Mouse (Mus musculus) NIH3T3 (cell line): ENCODE measurements around the gene Ostm1.

Experiments used
- DNase-seq: peaks from one replicate; pipeline ENCODE4 v3.0.0-alpha.2; 2012; ENCODE audit warnings: low read depth

The Ostm1 gene

DNA sequence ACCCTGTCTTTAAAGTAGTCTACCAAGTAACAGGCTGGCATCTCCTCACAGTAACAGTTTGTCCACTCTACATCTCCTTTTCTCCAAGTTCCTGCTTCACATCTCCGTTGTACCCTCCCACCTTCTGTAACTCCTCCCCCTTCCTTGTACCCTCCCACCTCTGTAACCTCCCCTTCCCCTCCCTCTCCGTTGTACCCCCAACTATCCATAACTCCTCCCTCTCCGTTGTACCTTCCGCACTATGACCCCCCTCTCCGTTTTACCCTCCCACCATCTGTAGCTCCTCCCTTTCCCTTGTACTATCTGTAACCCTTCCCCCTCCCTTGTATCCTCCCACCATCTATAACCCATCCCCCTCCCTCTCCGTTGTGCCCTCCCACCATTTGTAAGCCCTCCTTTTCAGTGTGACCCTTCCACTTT lies 97.0 kb downstream of the Ostm1 start:
- DNase-seq, result no peak

DNA sequence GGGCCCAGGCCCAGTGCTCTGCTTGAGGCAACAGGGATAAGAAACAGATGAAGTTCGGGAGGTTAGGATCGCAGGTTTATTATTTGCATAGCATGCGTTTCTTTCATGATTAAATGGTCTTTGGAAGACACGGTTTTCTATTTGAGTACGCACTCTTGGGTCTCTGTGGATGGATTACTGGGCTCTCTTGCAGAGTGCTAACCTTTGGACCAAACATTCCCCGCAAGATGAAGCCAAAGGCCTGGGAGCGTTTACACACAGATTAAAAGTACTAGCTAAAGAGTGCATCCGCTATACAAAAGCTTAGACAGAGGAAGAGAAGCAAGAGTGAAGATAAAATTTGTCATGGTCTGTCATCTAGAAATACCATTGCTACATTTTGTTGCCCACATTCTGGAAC lies 98.8 kb downstream of the Ostm1 start:
- no peak for DNase-seq

DNA sequence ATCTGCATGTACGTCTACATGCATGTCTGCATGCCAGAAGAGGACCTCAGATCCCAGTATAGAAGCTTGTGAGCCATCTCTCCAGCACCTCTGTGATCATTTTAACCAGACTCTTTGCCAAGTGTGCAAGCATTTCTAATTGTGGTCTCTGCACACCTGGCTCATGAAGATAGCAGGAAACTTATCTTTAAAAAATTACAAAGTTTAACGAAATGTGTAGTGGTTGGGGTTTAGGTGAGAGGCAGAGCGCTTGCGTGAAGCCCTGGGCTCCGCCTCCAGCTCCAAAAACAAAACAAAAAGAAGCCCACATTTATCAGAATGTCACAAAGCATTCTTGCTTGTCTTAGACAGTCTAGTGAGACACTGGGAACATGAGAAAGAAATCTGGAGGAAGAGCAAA lies 104.3 kb downstream of the Ostm1 start:
- no peak for DNase-seq

DNA sequence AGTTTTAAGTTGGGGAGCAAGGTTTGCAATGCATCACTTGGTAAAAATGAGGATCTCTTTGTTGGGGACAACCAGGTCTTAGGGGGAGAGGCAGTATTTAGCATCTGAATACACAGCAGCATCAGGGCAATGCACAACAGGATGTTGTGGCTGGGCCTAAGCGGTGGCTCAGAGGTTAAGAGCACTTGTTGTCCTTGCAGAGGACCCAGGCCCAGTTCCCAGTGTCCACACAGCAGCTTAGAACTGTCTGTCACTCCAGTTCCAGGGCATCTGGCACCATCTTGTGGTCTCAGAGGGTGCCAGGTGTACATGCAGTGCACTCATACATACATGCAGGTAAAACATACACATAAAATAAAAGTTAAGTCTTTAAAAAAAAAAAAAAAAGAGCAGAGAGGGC lies 106.1 kb downstream of the Ostm1 start:
- DNase-seq, result no peak

DNA sequence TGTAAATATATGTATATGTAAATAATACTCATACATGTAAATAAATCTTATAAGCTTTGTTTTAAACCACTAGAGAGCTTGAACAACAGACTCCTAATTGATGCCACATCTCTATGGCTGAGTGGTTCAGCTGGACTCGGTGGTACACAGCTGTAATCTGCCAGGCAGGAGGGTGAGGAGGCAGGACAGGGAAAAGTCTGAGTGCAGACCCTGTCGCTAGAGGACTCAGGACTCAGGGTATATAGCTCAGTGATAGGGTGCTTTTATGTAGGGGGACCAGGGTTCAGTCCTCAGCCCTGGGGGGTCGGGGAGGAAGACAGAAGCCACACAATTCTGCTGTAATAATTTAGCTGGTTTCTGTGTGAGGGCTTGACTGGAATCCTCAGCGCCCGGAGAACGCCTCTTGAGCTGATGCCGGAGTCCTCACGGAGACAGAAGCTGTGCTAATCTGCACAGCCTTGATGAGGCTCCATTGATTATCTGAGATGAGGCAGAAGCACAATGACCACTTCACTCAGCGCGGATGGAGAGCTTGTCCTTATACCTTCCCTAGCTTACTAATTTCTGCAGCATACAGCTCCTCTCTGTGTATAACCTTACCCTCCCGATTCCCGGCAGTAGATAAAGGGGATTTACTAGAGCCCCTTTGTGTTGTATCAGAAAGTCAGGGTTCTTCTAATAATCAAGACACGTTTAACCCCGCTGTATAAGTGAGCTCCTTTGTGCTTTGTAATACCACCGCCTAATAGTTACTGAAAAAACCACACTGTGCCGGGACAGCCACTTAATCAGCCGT lies 106.8 kb downstream of the Ostm1 start:
- no peak for DNase-seq

DNA sequence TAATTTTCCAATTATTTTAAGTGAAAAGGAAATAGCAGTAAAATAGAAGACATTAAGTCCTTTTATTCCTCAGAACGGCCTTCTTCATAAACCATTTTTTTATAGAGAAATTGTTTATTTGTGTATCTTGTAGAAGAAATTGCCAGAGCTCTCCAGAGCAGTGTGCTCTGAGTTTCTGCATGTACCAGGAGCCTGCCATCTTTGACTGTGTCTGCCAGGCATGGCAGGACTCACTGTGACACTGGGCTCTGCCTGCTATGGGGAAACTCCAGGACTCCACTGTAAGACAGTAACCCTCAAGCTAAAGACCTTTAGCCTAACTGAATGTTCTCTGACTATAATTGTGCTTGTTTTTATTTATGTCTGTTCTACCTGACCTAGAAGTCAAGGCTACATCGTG lies 107.4 kb downstream of the Ostm1 start:
- DNase-seq, result no peak

DNA sequence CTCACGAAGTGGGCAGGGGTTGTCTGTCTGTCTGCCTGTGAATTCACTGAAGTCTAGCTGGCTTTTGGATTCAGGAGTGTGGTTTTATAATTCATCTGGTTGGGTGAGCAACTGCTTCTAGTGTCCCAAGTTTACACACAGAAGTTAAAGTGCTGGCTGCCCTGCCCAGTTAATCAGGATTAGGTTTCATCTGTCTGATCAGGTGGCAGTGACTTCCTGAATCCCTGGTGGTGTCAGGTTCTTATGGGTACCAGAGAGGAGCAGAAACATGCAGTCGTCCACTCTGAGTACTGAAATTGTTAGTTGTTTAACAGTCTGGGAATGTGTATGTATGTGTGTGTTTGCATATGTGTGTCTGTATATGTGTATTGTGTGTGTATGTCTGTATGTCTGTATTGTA lies 108.5 kb downstream of the Ostm1 start:
- no peak for DNase-seq

DNA sequence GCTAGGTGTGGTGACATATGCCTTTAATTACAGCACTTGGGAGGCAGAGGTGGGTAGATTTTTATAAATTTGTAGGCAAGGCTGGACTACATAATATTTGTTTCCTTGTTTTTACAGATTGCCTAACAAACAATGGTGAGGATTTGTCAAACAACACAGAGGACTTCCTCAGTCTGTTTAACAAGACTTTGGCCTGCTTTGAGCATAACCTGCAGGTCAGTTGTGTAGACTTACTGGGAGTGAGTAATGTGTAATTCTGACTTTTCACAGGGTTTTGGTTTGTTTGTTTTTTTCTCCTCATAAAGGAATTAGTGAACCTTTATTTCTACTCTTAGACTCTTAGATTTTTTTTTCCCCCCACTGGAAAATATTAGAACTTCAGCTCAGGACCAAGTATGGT lies 109.2 kb downstream of the Ostm1 start:
- DNase-seq, result no peak

DNA sequence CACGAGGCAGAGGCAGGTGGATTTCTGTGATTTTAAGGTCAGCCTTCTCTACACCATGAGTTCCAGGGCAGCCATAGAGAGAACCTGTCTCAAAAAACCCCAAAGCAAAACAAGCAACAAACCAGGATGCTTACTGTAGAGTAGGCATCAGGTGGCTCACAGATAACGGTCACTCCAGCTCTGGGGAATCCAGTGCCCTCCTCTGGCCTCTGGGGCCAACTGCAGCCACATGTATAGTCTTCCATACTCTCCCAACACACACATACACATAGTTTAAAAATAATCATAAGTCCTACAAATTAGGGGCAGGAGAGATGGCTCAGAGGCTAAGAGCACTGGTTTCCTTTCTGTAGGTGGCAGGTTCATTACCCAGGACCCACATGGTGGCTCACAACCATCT lies 109.9 kb downstream of the Ostm1 start:
- no peak for DNase-seq

DNA sequence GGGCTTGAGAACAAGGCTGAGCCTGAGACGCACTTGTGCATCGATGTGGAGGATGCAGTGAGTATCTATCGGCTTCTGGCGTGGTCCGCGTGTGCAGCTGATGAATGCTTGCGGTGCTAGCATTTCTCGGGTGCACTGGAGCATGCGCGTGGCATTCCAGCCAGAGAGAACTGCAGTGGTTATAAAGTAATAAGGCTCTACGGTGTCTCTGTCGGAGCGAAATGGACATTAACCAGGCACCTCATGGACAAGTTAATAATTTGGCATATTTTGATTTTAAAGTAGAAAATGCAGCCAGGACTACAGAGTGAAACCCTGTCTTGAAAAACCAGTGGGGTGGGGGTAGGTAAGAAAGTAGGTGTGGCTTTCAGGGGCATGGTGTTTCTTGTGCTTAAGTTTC lies 112.7 kb downstream of the Ostm1 start:
- no peak for DNase-seq

DNA sequence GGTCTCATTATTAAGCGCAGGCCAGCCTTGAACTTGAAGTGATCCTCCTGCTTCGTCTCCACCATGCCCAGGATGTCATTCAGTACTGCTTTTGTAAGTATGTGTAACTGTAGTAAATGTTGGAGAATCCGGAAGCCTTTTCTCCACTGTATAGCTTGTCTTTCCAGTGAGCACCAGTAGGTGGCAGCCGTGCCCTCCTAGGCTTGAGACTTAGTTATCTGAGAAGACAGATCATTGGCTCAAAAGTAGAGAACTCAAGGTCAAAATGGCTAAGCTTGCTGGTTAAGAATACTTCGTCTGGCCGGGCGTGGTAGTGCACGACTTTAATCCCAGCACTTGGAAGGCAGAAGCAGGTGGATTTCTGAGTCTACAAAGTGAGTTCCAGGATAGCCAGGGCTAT lies 113.4 kb downstream of the Ostm1 start:
- DNase-seq, result peak; percentile 89

DNA sequence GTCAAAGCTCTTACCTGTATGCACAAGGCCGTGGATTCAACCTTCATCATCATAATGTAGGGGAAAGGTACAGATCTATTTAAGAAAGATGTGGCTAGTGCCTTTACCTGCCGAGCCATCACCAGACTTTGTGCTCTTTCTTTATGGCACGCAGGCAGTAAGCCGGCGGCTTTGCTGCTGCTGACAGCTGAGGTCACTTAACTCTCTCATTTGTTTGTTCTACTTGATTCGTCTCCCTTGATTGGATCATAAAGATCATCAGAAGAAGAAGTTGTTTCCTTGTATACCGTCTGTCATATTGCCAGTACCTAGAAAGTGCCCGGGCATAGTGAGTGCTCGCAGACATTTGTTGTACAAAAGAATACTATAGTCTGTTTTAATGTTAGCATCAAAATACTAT lies 114.8 kb downstream of the Ostm1 start:
- DNase-seq, result no peak

DNA sequence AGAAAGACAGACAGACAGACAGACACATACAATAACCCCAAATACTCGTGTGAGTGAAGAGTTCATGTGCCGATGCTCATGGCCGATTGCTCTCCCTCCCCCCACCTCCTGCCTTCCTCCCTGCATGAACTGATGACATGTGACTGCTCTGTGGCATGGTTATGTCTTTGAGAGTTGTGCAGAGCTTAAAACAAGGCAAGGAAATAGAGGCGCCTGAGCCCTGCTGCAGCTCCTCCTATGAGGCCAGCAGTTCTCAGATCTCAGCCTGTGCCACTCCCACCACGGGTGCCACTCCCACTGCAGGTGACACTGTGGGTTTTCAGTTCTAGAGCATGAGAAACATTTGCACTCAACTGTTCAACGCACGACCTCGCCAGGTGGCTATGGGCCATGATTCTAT lies 115.4 kb downstream of the Ostm1 start:
- no peak for DNase-seq

DNA sequence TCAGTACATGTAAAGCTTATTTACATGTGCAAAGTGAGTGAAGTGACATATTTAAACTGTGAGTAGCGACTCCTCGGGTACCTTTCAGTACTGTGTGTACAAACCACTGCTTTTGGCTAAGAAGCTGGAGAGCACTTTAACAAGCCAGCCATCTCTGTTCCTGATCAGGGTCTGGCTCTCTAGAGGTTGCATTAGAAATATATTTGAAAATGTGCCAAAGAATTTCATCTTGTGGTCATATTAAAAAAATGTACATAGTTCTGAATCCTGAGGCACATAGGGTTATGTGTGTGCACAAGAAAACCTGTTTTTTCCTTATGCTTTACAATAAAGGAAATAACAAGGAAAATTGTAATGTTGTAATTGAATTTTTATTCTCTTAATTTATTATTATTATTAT lies 118.5 kb downstream of the Ostm1 start:
- peak; percentile 60 for DNase-seq

DNA sequence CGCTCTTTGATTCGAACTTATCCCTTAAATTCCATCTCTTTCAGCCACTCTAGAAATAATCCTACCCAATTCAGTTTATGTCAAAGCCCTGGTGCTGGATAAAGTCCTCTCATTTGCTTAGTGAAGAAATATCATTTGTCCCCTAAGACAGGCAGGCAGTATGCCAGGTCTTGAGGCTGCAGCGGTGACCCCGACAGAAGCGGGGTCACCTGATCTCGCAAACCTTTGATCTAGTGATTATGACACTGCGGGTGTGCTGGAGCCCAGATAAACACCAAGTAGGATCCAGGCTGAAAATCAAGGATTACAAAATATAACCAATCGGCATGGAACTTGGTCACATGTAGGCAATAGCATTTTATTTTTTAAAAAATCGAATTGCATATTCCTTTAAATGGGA lies 131.1 kb downstream of the Ostm1 start:
- no peak for DNase-seq

DNA sequence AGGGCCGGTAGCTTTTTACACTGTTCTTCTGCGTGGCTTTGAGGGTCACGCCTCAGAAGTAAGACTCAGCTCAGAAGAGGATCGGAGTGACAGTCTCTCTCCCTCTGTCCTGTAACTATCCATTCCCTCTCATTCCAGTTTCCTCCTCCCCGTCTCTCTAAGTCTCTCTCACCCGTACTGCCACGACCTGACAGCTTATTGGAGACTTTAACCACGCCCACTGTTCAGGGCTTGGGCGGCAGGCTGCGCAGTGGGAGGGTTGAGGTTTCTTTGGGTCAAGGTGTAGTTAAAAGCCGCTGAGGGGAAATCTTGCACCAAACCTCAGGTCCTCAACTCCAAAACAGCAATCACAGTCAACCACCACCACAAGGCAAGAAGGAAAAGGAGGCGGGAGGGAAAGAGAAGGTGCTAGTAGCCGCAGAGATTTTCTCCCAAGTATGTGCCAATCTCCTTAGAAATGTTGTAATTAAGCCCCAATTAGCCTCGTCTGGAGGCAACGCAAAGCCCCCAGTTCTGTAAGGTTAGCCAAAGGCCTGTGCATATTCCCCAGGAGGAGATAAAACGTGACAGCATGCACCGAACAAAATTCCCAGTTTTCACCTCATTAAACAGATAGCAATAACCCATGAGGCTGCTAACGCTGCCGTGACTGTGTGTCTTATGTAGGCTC lies 131.9 kb downstream of the Ostm1 start:
- no peak for DNase-seq

DNA sequence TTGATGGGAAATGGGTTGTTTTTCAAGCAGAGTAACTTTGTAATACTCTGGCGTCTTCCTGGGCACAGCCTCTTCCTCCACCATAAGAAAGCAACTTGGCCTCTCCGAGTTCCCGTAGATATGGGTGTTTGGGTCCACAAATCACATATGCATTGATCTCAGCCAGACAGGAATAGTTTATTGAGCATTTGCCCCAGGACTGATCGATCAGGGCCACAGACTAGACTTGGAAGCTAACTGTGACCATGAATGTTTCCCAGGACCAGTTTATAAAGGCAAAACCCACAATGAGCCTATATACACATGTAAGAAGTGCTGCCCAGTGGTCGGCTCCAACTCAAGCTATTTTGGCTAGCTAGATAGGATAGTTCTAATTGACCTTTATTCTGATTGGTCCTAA lies 138.5 kb downstream of the Ostm1 start:
- DNase-seq, result no peak

DNA sequence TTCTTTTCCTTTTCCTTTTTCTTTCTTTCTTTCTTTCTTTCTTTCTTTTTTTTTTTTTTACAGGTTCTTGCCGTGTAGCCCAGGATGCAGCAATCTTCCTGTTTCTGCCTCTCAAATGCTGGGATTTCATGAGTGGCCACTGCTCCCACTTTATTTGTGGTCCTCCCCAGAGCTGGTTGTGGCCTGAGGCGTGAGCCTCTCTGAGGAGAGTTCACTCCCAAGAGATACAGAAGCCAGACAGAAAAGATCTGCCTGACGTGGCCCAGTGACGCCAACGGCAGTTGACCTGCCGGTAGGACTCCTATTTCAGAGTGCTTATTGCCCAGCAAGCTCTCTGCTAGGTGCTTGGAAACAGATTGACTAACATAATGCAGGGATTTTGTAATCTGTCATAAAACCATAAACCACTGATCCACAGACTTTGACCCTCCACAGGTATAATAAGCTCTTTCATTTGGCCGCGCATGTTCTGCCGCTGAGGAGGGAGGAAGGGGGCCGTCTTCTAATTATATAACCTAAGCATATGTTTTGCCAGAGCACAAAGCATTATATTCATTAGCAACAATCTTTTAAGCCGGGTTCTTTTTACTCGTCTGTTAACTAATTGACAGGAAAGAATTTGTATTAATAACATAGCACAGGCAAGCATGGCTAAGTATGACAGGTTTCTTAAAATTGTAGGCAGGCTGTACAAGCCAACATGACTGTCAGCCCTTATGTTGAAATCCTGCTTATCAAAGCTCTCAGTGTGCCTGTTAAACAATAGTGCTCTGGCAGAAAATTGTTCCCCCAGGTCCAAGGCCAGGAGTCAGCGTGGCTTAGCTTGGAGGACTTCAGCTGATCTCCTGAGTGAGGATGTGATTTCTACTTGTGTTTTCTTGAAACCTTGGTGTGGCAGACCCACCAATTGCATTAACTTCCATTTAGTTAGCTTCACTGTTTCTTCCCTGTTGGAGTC lies 139.9 kb downstream of the Ostm1 start:
- DNase-seq, result no peak

DNA sequence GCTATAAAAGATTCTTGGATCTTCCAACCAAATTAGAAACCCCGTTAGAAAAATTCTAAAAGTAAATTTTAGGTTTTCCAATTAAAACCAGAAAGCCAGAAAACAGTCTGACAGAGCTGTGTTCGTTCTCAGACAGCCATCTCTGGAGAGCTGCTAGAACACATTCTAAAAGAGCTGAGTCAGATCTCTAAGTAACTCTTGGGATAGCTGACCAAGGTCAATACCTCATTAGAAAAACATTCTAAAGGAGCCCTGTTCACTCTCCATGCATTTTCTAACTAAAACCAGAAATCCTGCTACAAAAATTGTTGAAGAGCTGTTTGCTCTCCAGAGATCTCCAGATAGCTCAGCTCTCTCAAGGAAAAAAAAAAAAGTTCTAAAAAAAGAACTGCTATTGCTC lies 146.0 kb downstream of the Ostm1 start:
- peak; percentile 71 for DNase-seq

DNA sequence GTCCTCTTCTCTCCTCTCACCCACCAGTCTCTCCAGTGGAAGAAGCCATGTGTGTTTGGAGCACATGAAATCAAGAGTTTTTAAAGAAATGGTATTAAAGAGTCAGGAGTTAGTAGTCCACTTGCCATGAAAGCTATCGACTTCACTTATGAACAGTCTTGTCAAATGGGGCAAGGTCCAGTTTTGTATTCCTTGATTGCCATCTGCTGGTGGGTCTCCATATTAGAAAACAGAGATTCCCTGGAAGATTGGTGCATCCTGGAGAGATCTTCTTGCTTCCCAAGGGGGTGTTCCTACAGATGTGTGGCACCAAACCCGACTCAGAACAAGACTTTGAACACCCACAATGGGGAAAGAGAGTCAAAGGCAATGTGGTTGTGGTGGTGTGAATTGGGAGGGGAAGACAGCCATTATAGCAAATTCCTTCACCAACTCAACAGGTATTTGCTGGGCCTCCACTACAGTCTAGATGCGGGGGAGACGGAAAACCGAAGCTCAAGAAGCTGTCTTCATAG lies 151.0 kb downstream of the Ostm1 start:
- peak; percentile 85 for DNase-seq

DNA sequence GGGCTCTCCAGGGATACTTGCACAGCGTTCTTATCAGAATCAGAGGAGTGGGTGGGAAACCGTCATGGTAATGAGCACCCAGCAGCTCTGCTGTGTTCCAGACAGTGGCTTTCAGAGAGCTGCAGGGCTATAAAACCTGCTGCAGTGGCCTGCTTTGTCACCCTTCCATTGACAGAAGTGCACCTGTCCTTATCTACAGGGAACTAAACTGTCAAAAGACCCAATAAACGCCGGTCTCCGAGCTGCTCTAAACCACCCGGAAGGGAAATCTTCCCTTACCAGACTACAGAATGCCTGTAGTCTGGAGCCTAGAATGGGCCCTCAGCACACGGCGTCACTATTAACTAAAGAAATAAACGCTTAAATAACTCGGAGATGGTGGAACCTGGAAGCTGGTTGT lies 168.2 kb downstream of the Ostm1 start:
- DNase-seq, result no peak
